Mouse (Mus musculus): ENCODE measurements at regions not wholly inside any gene's neighbourhood (a gene's known extent, or its start where the extent isn't known, plus 50 kb on each side); places are given as distances from the start of the nearest gene placed in this dataset.

- no peak for DNase-seq (ENCODE audit: low read depth, low spot score)
Measured at GRCm38 (mm10) chr16:76830371-76830770, 183.1 kb upstream of the Usp25 start.

- no peak for DNase-seq (ENCODE audit: low read depth, low spot score)
Measured at GRCm38 (mm10) chr16:76827674-76828441, 185.6 kb upstream of the Usp25 start.

GRCm38 (mm10) chr16:76821261-76821660, 192.2 kb upstream of the Usp25 start:
- DNase-seq (ENCODE audit: low read depth, low spot score), result no peak

- DNase-seq (ENCODE audit: low read depth, low spot score), result no peak
Measured at GRCm38 (mm10) chr16:76816056-76816885, 197.2 kb upstream of the Usp25 start.

- DNase-seq (ENCODE audit: low read depth, low spot score), result peak; percentile 26
Measured at GRCm38 (mm10) chr16:76803725-76804124, 209.8 kb upstream of the Usp25 start.

- DNase-seq (ENCODE audit: low read depth, low spot score), result peak; percentile 75
Measured at GRCm38 (mm10) chr16:76786405-76787155, 226.9 kb upstream of the Usp25 start.

GRCm38 (mm10) chr16:76782656-76783055, 230.8 kb upstream of the Usp25 start:
- DNase-seq (ENCODE audit: low read depth, low spot score), result no peak

- no peak for DNase-seq (ENCODE audit: low read depth, low spot score)
Measured at GRCm38 (mm10) chr16:76775790-76776189, 237.7 kb upstream of the Usp25 start.

GRCm38 (mm10) chr16:76774032-76774431, 239.5 kb upstream of the Usp25 start:
- DNase-seq (ENCODE audit: low read depth, low spot score), result no peak

- DNase-seq (ENCODE audit: low read depth, low spot score), result no peak
Measured at GRCm38 (mm10) chr16:76773466-76773865, 240.0 kb upstream of the Usp25 start.

GRCm38 (mm10) chr16:76768607-76769006, 244.9 kb upstream of the Usp25 start:
- DNase-seq (ENCODE audit: low read depth, low spot score), result peak; percentile 24

GRCm38 (mm10) chr16:76766636-76767035, 246.9 kb upstream of the Usp25 start:
- DNase-seq (ENCODE audit: low read depth, low spot score), result no peak

- no peak for DNase-seq (ENCODE audit: low read depth, low spot score)
Measured at GRCm38 (mm10) chr16:76765536-76765935, 248.0 kb upstream of the Usp25 start.

- no peak for DNase-seq (ENCODE audit: low read depth, low spot score)
Measured at GRCm38 (mm10) chr16:76764994-76765393, 248.5 kb upstream of the Usp25 start.

GRCm38 (mm10) chr16:76762619-76763283, 250.8 kb upstream of the Usp25 start:
- DNase-seq (ENCODE audit: low read depth, low spot score), result peak; percentile 32

GRCm38 (mm10) chr16:76761848-76762247, 251.7 kb upstream of the Usp25 start:
- DNase-seq (ENCODE audit: low read depth, low spot score), result no peak

GRCm38 (mm10) chr16:76761004-76761403, 252.5 kb upstream of the Usp25 start:
- DNase-seq (ENCODE audit: low read depth, low spot score), result no peak

GRCm38 (mm10) chr16:76754871-76755270, 258.6 kb upstream of the Usp25 start:
- DNase-seq (ENCODE audit: low read depth, low spot score), result no peak

GRCm38 (mm10) chr16:76746385-76746784, 267.1 kb upstream of the Usp25 start:
- DNase-seq (ENCODE audit: low read depth, low spot score), result no peak

GRCm38 (mm10) chr16:76741141-76741540, 272.4 kb upstream of the Usp25 start:
- DNase-seq (ENCODE audit: low read depth, low spot score), result no peak

- no peak for DNase-seq (ENCODE audit: low read depth, low spot score)
Measured at GRCm38 (mm10) chr16:76725991-76726390, 287.5 kb upstream of the Usp25 start.

- DNase-seq (ENCODE audit: low read depth, low spot score), result no peak
Measured at GRCm38 (mm10) chr16:76725271-76725670, 288.2 kb upstream of the Usp25 start.

Data from ES-CJ7 (cell line).